Mouse (Mus musculus) ES-E14 (cell line): ENCODE results near the gene Kcnab2.

Experiments
- CHD2 ChIP-seq: IDR thresholded peaks from 2 replicates; pipeline ENCODE4 v1.6.1; 2014; ENCODE audit warnings: mild to moderate bottlenecking, low read depth, low read length, inconsistent platforms
- HCFC1 ChIP-seq: IDR thresholded peaks from 2 replicates; pipeline ENCODE4 v1.6.1; 2012; ENCODE audit warnings: low read length, inconsistent platforms, borderline replicate concordance; ENCODE audit not compliant: insufficient read depth
- ZC3H11A ChIP-seq: IDR thresholded peaks from 2 replicates; pipeline ENCODE4 v1.6.1; 2012; ENCODE audit warnings: low read depth, mild to moderate bottlenecking, inconsistent platforms, low read length, borderline replicate concordance
- ZNF384 ChIP-seq: IDR thresholded peaks from 2 replicates; pipeline ENCODE4 v1.6.1; 2012; ENCODE audit warnings: low read depth, low read length, inconsistent platforms

- no peak for TF ChIP-seq ZNF384
- no peak for TF ChIP-seq ZC3H11A
- no peak for TF ChIP-seq CHD2
- TF ChIP-seq HCFC1, result no peak
Observed at GRCm38 (mm10) chr4:152453079-152453478, 24.6 kb downstream of the Kcnab2 start.
